Mouse (Mus musculus): ENCODE measurements around the gene Ror2.

GRCm38 (mm10) chr13:53285261-53285755 lies 616 bp downstream of the Ror2 start:
- TF ChIP-seq CTCF (IDR thresholded peaks at IDR 0.05; ENCODE audit: low read depth, low read length) (no peak), POLR2A (IDR thresholded peaks at IDR 0.05; ENCODE audit: extremely low read depth, insufficient read depth, low read length) (no peak)

Measured in liver, adult 2 months (tissue).